Comparison of ENCODE assay signal across 10 mouse cellular contexts in the genomic region with DNA sequence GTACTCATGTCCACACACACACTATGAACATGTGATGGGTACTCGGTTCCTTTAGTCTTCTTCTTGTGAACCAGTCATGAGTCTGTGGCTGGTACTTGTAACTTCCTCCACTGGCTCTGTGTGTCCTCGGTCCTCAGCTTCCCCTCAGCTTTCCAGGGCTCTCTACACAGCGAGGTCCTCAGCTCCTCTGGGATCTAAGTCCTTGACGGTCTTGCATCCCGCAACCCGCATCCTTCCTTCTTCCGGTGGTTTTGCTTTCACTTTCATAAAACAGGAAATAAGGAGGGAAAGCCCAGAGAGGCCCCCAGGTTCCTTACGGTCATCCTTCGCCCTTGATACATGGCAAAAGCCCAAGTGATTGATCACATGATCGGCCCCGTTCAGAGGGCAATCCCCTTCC. TPM values are rescaled to one million over a fixed set of nuclear protein-coding genes. Genes with fewer than 3 reads are reported as not detected.
DNase-seq lines count a peak whose midpoint lies in the region; ATAC-seq lines count a peak whose summit lies in the region.
"Had no signal": no experiment of that assay in that cellular context is flagged by ENCODE, and none has a peak within 500 bp of the region (broad histone marks: within the 10 kb centered on the region; RNA-seq: fewer than 3 reads in every experiment).

No protein-coding gene starts in this region.

- no peak overlapping the region for H3K4me3 ChIP-seq in kidney, embryonic 15.5 days (replicated peaks)
- peak overlapping the region; percentile 12; the same call in 1 of the 2 replicates for H3K4me3 ChIP-seq in liver, embryonic 16.5 days (ENCODE audit: low read depth, low read length)
- H3K4me3 ChIP-seq: limb, embryonic 10.5 days had no signal

- H3K4me1 ChIP-seq in kidney, embryonic 15.5 days: 0 out of 2 replicates have a peak, but pooled peaks cover 5% of the 10 kb centered on the region
- no peaks in the 10 kb centered on the region; the same call in 1 of the 2 replicates for H3K4me1 ChIP-seq in liver, embryonic 16.5 days (ENCODE audit: control insufficient read depth, low read depth, low read length)
- H3K4me1 ChIP-seq: limb, embryonic 10.5 days had no signal

- H3K9me3 ChIP-seq in kidney, embryonic 15.5 days (replicated peaks): no peaks in the 10 kb centered on the region
- no peaks in the 10 kb centered on the region for H3K9me3 ChIP-seq in liver, embryonic 16.5 days (replicated peaks; ENCODE audit: control insufficient read depth, low read length)
- H3K9me3 ChIP-seq: limb, embryonic 10.5 days had no signal

- WGBS in kidney, embryonic 15.5 days: 76% methylated on average over 11 of the region's 11 CpGs
- WGBS in liver, embryonic 16.5 days (ENCODE audit: insufficient replicate concordance): 39% methylated on average over 11 of the region's 11 CpGs

- no peaks in the 10 kb centered on the region for H3K36me3 ChIP-seq in kidney, embryonic 15.5 days
- H3K36me3 ChIP-seq in liver, embryonic 16.5 days (ENCODE audit: control insufficient read depth, insufficient read depth): no peaks in the 10 kb centered on the region
- H3K36me3 ChIP-seq: limb, embryonic 10.5 days had no signal

- ATAC-seq in kidney, embryonic 15.5 days (replicated peaks; ENCODE audit: low FRiP score): no peak
- ATAC-seq in liver, embryonic 16.5 days (ENCODE audit: low read depth): no peak
- ATAC-seq in cerebellum, adult (ENCODE audit: insufficient number of reproducible peaks, low FRiP score, low TSS enrichment): no peak

- no peaks in the 10 kb centered on the region for H3K27me3 ChIP-seq in kidney, embryonic 15.5 days
- no peaks in the 10 kb centered on the region for H3K27me3 ChIP-seq in liver, embryonic 16.5 days (ENCODE audit: control insufficient read depth, insufficient read depth, low read depth, low read length)

- no peak overlapping the region for H3K27ac ChIP-seq in kidney, embryonic 15.5 days
- no peak overlapping the region for H3K27ac ChIP-seq in liver, embryonic 16.5 days (ENCODE audit: low read length)
- H3K27ac ChIP-seq: limb, embryonic 10.5 days had no signal

- no peak overlapping the region for H3K9ac ChIP-seq in kidney, embryonic 15.5 days
- no peak overlapping the region for H3K9ac ChIP-seq in liver, embryonic 16.5 days (ENCODE audit: low read depth, low read length)

- no peak for DNase-seq in kidney, adult 9 months
- peak; percentile 48 for DNase-seq in CD4-positive helper T cell, adult 2 months (ENCODE audit: low read depth, low spot score)
- DNase-seq in MN1 (ENCODE audit: low spot score): peak; percentile 40
- DNase-seq in layer of hippocampus, postnatal 25 days (ENCODE audit: extremely low spot score in 1 of 2, low spot score in 1 of 2): no peak
- DNase-seq in left cerebral cortex, postnatal 25 days (ENCODE audit: low spot score in 2 of 2): no peak
- DNase-seq: kidney, adult 18-20 months had no signal

- intact Hi-C loops in left cerebral cortex, postnatal 25 days (cut with DNase I): no loop called here

- H3K4me2 ChIP-seq in kidney, embryonic 15.5 days: 0 out of 2 replicates have a peak overlapping the region, but pooled peaks have one; percentile 3
- peak overlapping the region; percentile 34; the same call in 1 of the 2 replicates for H3K4me2 ChIP-seq in liver, embryonic 16.5 days (ENCODE audit: low read depth, low read length)

RNA-seq across cellular contexts. Expression of gene Tagap, which starts 28.7 kb away (rescaled TPM):
- polyA plus RNA-seq in kidney, embryonic 15.5 days (2015; fragmentation: Nextera tagmentation; extraction: Ambion mirVana): 0.51 and 0.84 TPM in 2 replicates
- polyA plus RNA-seq in liver, embryonic 16.5 days (2015; fragmentation: Nextera tagmentation; extraction: Ambion mirVana): 2.4 and 2.7 TPM in 2 replicates
- total RNA-seq in layer of hippocampus, postnatal 25 days (2021): 1 to 10 TPM; 4.3 to 5.6 TPM
- 1 to 10 TPM; 4.9 to 5.8 TPM for total RNA-seq in left cerebral cortex, postnatal 25 days (2021)

RNA-seq across cellular contexts. Expression of gene Rsph3a, which starts 48.3 kb away (rescaled TPM):
- 52.0 and 61.3 TPM in 2 replicates for polyA plus RNA-seq in kidney, embryonic 15.5 days (2015; fragmentation: Nextera tagmentation; extraction: Ambion mirVana)
- 14.0 and 14.3 TPM in 2 replicates for polyA plus RNA-seq in liver, embryonic 16.5 days (2015; fragmentation: Nextera tagmentation; extraction: Ambion mirVana)
- total RNA-seq in layer of hippocampus, postnatal 25 days (2021): 10 to 100 TPM; 38.8 to 40.1 TPM
- 10 to 100 TPM; 28.1 to 28.4 TPM for total RNA-seq in left cerebral cortex, postnatal 25 days (2021)

Comparison
In these comparisons a context has a peak if more than half of its experiments do, and no peak if none do; other contexts are left out.
1. DNase-seq: peak in CD4-positive helper T cell, adult 2 months (single experiment) and MN1 (single experiment); none in kidney, adult 9 months (single experiment), layer of hippocampus, postnatal 25 days (0 of 2) and left cerebral cortex, postnatal 25 days (0 of 2).